Mouse (Mus musculus): Measurements from ENCODE around the gene Scfd1.

GRCm38 (mm10) chr12:51346121-51346520 lies 31.2 kb upstream of the Scfd1 start:
- TF ChIP-seq POLR2A (IDR thresholded peaks at IDR 0.05; ENCODE audit: borderline replicate concordance, insufficient read depth, low read length) (no peak), CTCF (IDR thresholded peaks at IDR 0.05; ENCODE audit: borderline replicate concordance, insufficient read depth, low read depth, low read length) (no peak)

Measured in cerebellum, adult 2 months (tissue).